Mouse (Mus musculus): ENCODE measurements around the gene Tefm. TPM values are rescaled to one million over a fixed set of nuclear protein-coding genes. Genes with fewer than 3 reads are reported as not detected.
"Not testable (repeated sequence)": the region's sequence is repeated elsewhere in the genome, so short reads cannot be mapped to it uniquely, and the experiment has no call there.

The Tefm gene
- polyA plus RNA-seq, 1 experiment from 2014 or later, result 22.6 TPM

- no peaks in the 10 kb centered on the region for H3K36me3 ChIP-seq (ENCODE audit: control insufficient read depth, insufficient read depth, low read length)
- peaks cover 7% of the 10 kb centered on the region for H3K27me3 ChIP-seq (ENCODE audit: control insufficient read depth, insufficient read depth, low read length)
- no peaks in the 10 kb centered on the region for H3K9me3 ChIP-seq (replicated peaks; ENCODE audit: control insufficient read depth, low read length)
- 0 out of 2 replicates have a peak, but pooled peaks cover 3% of the 10 kb centered on the region for H3K4me1 ChIP-seq (ENCODE audit: control insufficient read depth, insufficient read depth, low read length)
- no peak overlapping the region for H3K9ac ChIP-seq (ENCODE audit: low read length)
- no peak overlapping the region for H3K27ac ChIP-seq (ENCODE audit: low read length)
- 44% methylated on average over 2 of the region's 2 CpGs for WGBS
- no peak overlapping the region for H3K4me2 ChIP-seq (ENCODE audit: low read depth, low read length)
- no peak for ATAC-seq (ENCODE audit: insufficient read depth, low FRiP score)
- no peak overlapping the region for H3K4me3 ChIP-seq (replicated peaks; ENCODE audit: low read length)
Observed at GRCm38 (mm10) chr11:80151541-80151940, 9.6 kb upstream of the Tefm start.

- 66% methylated on average over 5 of the region's 5 CpGs for WGBS
- no peak for ATAC-seq (ENCODE audit: insufficient read depth, low FRiP score)
- Histone ChIP-seq H3K9me3 (replicated peaks; ENCODE audit: control insufficient read depth, low read length) (no peaks in the 10 kb centered on the region), H3K4me1 (ENCODE audit: control insufficient read depth, insufficient read depth, low read length) (peaks cover 3% of the 10 kb centered on the region; the same call in 1 of the 2 replicates), H3K4me3 (replicated peaks; ENCODE audit: low read length) (no peak overlapping the region), H3K36me3 (ENCODE audit: control insufficient read depth, insufficient read depth, low read length) (no peaks in the 10 kb centered on the region), H3K4me2 (ENCODE audit: low read depth, low read length) (no peak overlapping the region), H3K9ac (ENCODE audit: low read length) (no peak overlapping the region), H3K27ac (ENCODE audit: low read length) (no peak overlapping the region), H3K27me3 (ENCODE audit: control insufficient read depth, insufficient read depth, low read length) (peaks cover 7% of the 10 kb centered on the region)
Observed at GRCm38 (mm10) chr11:80150566-80150965, 8.6 kb upstream of the Tefm start.

- H3K9ac ChIP-seq (ENCODE audit: low read length), result no peak overlapping the region
- no peaks in the 10 kb centered on the region for H3K36me3 ChIP-seq (ENCODE audit: control insufficient read depth, insufficient read depth, low read length)
- no peak overlapping the region for H3K4me3 ChIP-seq (replicated peaks; ENCODE audit: low read length)
- H3K4me2 ChIP-seq (ENCODE audit: low read depth, low read length), result no peak overlapping the region
- H3K9me3 ChIP-seq (replicated peaks; ENCODE audit: control insufficient read depth, low read length), result no peaks in the 10 kb centered on the region
- H3K27me3 ChIP-seq (ENCODE audit: control insufficient read depth, insufficient read depth, low read length), result peaks cover 2% of the 10 kb centered on the region
- H3K4me1 ChIP-seq (ENCODE audit: control insufficient read depth, insufficient read depth, low read length), result peaks cover 3% of the 10 kb centered on the region; the same call in 1 of the 2 replicates
- no peak overlapping the region for H3K27ac ChIP-seq (ENCODE audit: low read length)
- 79% methylated on average over 8 of the region's 8 CpGs for WGBS
- ATAC-seq (ENCODE audit: insufficient read depth, low FRiP score), result no peak
Observed at GRCm38 (mm10) chr11:80149412-80150023, 7.5 kb upstream of the Tefm start.

GRCm38 (mm10) chr11:80148974-80149373 is 7.0 kb upstream of the Tefm start:
- not testable (repeated sequence) for H3K4me3 ChIP-seq (replicated peaks; ENCODE audit: low read length); H3K27ac ChIP-seq (ENCODE audit: low read length); H3K4me2 ChIP-seq (ENCODE audit: low read depth, low read length); ATAC-seq (ENCODE audit: insufficient read depth, low FRiP score); H3K9me3 ChIP-seq (replicated peaks; ENCODE audit: control insufficient read depth, low read length); H3K9ac ChIP-seq (ENCODE audit: low read length); H3K36me3 ChIP-seq (ENCODE audit: control insufficient read depth, insufficient read depth, low read length); H3K4me1 ChIP-seq (ENCODE audit: control insufficient read depth, insufficient read depth, low read length); H3K27me3 ChIP-seq (ENCODE audit: control insufficient read depth, insufficient read depth, low read length)
- 47% methylated on average over 1 of the region's 4 CpGs for WGBS

- Histone ChIP-seq H3K36me3 (ENCODE audit: control insufficient read depth, insufficient read depth, low read length) (no peaks in the 10 kb centered on the region), H3K4me2 (ENCODE audit: low read depth, low read length) (no peak overlapping the region), H3K4me1 (ENCODE audit: control insufficient read depth, insufficient read depth, low read length) (no peaks in the 10 kb centered on the region; the same call in 1 of the 2 replicates), H3K27ac (ENCODE audit: low read length) (no peak overlapping the region), H3K27me3 (ENCODE audit: control insufficient read depth, insufficient read depth, low read length) (no peaks in the 10 kb centered on the region), H3K9me3 (replicated peaks; ENCODE audit: control insufficient read depth, low read length) (no peaks in the 10 kb centered on the region), H3K9ac (ENCODE audit: low read length) (no peak overlapping the region), H3K4me3 (replicated peaks; ENCODE audit: low read length) (no peak overlapping the region)
- peak; percentile 69 for ATAC-seq (ENCODE audit: insufficient read depth, low FRiP score)
- 29% methylated on average over 1 of the region's 1 CpGs for WGBS
Observed at GRCm38 (mm10) chr11:80148313-80148712, 6.3 kb upstream of the Tefm start.

GRCm38 (mm10) chr11:80147748-80148147 is 5.8 kb upstream of the Tefm start:
- Histone ChIP-seq H3K27ac (ENCODE audit: low read length) (no peak overlapping the region; the same call in 1 of the 2 replicates), H3K4me1 (ENCODE audit: control insufficient read depth, insufficient read depth, low read length) (peaks cover 4% of the 10 kb centered on the region; the same call in 1 of the 2 replicates), H3K4me3 (replicated peaks; ENCODE audit: low read length) (no peak overlapping the region), H3K9ac (ENCODE audit: low read length) (no peak overlapping the region), H3K36me3 (ENCODE audit: control insufficient read depth, insufficient read depth, low read length) (no peaks in the 10 kb centered on the region), H3K9me3 (replicated peaks; ENCODE audit: control insufficient read depth, low read length) (no peaks in the 10 kb centered on the region), H3K4me2 (ENCODE audit: low read depth, low read length) (no peak overlapping the region), H3K27me3 (ENCODE audit: control insufficient read depth, insufficient read depth, low read length) (no peaks in the 10 kb centered on the region)
- 70% methylated on average over 6 of the region's 6 CpGs for WGBS
- no peak for ATAC-seq (ENCODE audit: insufficient read depth, low FRiP score)

- Histone ChIP-seq H3K4me3 (replicated peaks; ENCODE audit: low read length) (no peak overlapping the region), H3K27ac (ENCODE audit: low read length) (peak overlapping the region; percentile 33; the same call in 1 of the 2 replicates), H3K36me3 (ENCODE audit: control insufficient read depth, insufficient read depth, low read length) (no peaks in the 10 kb centered on the region), H3K4me1 (ENCODE audit: control insufficient read depth, insufficient read depth, low read length) (peaks cover 9% of the 10 kb centered on the region; the same call in 1 of the 2 replicates), H3K9ac (ENCODE audit: low read length) (peak overlapping the region; percentile 48; the same call in 1 of the 2 replicates), H3K9me3 (replicated peaks; ENCODE audit: control insufficient read depth, low read length) (no peaks in the 10 kb centered on the region), H3K4me2 (ENCODE audit: low read depth, low read length) (no peak overlapping the region), H3K27me3 (ENCODE audit: control insufficient read depth, insufficient read depth, low read length) (no peaks in the 10 kb centered on the region)
- ATAC-seq (ENCODE audit: insufficient read depth, low FRiP score), result no peak
- 33% methylated on average over 10 of the region's 10 CpGs for WGBS
Observed at GRCm38 (mm10) chr11:80145787-80146275, 3.9 kb upstream of the Tefm start.

GRCm38 (mm10) chr11:80142872-80143271 is 897 bp upstream of the Tefm start:
- peak overlapping the region; percentile 81; the same call in 1 of the 2 replicates for H3K9ac ChIP-seq (ENCODE audit: low read length)
- ATAC-seq (ENCODE audit: insufficient read depth, low FRiP score), result no peak
- H3K27ac ChIP-seq (ENCODE audit: low read length), result no peak overlapping the region
- peaks cover 9% of the 10 kb centered on the region; the same call in 1 of the 2 replicates for H3K4me1 ChIP-seq (ENCODE audit: control insufficient read depth, insufficient read depth, low read length)
- no peaks in the 10 kb centered on the region for H3K36me3 ChIP-seq (ENCODE audit: control insufficient read depth, insufficient read depth, low read length)
- no peaks in the 10 kb centered on the region for H3K27me3 ChIP-seq (ENCODE audit: control insufficient read depth, insufficient read depth, low read length)
- H3K9me3 ChIP-seq (replicated peaks; ENCODE audit: control insufficient read depth, low read length), result no peaks in the 10 kb centered on the region
- H3K4me3 ChIP-seq (replicated peaks; ENCODE audit: low read length), result peak overlapping the region; percentile 62
- WGBS, result 33% methylated on average over 8 of the region's 8 CpGs
- peak overlapping the region; percentile 62 for H3K4me2 ChIP-seq (ENCODE audit: low read depth, low read length)

GRCm38 (mm10) chr11:80137773-80138172 is 4.2 kb downstream of the Tefm start:
- Histone ChIP-seq H3K4me3 (replicated peaks; ENCODE audit: low read length) (no peak overlapping the region), H3K36me3 (ENCODE audit: control insufficient read depth, insufficient read depth, low read length) (peaks cover 7% of the 10 kb centered on the region; the same call in 1 of the 2 replicates), H3K4me1 (ENCODE audit: control insufficient read depth, insufficient read depth, low read length) (peaks cover 5% of the 10 kb centered on the region; the same call in 1 of the 2 replicates), H3K9me3 (replicated peaks; ENCODE audit: control insufficient read depth, low read length) (no peaks in the 10 kb centered on the region), H3K27ac (ENCODE audit: low read length) (no peak overlapping the region), H3K9ac (ENCODE audit: low read length) (no peak overlapping the region), H3K4me2 (ENCODE audit: low read depth, low read length) (no peak overlapping the region), H3K27me3 (ENCODE audit: control insufficient read depth, insufficient read depth, low read length) (no peaks in the 10 kb centered on the region)
- WGBS, result 88% methylated on average over 5 of the region's 5 CpGs
- no peak for ATAC-seq (ENCODE audit: insufficient read depth, low FRiP score)

All from stomach, embryonic 16.5 days (tissue).